Mouse (Mus musculus): Measurements from ENCODE around the gene Npl. TPM values are rescaled to one million over a fixed set of nuclear protein-coding genes. Genes with fewer than 3 reads are reported as not detected.

Npl gene
- polyA plus RNA-seq, 1 experiment from 2014 or later, result 7.1 TPM

Other genes starting within 250 kb of the Npl start
- 7.1 and 8.9 TPM in 2 replicates for gene Lamc1, start 217.3 kb downstream of the Npl start, polyA plus RNA-seq (2015; fragmentation: Nextera tagmentation; extraction: Ambion mirVana)
- 0.13 and 0.28 TPM in 2 replicates for gene Shcbp1l, start 124.9 kb downstream of the Npl start, polyA plus RNA-seq (2015; fragmentation: Nextera tagmentation; extraction: Ambion mirVana)
- 10.0 and 10.7 TPM in 2 replicates for gene Dhx9, start 62.4 kb downstream of the Npl start, polyA plus RNA-seq (2015; fragmentation: Nextera tagmentation; extraction: Ambion mirVana)
- gene Rgs8, start 103.0 kb upstream of the Npl start, polyA plus RNA-seq (2015; fragmentation: Nextera tagmentation; extraction: Ambion mirVana), result 0.14 TPM in 1 of 2 replicates, not detected in the other
- 1.1 and 2.6 TPM in 2 replicates for gene Rgs16, start 190.3 kb upstream of the Npl start, polyA plus RNA-seq (2015; fragmentation: Nextera tagmentation; extraction: Ambion mirVana)
- gene Rnasel, start 199.4 kb upstream of the Npl start, polyA plus RNA-seq (2015; fragmentation: Nextera tagmentation; extraction: Ambion mirVana), result 24.5 and 26.2 TPM in 2 replicates